Mouse (Mus musculus): ENCODE data around the gene Itpk1. TPM values are rescaled to one million over a fixed set of nuclear protein-coding genes. Genes with fewer than 3 reads are reported as not detected.

Itpk1 gene
- total RNA-seq, 1 experiment from 2014 or later: 72.0 TPM

GRCm38 (mm10) chr12:102625118-102625517, 79.6 kb downstream of the Itpk1 start:
- DNase-seq: no peak

- DNase-seq: peak; percentile 33
Observed at GRCm38 (mm10) chr12:102623827-102624226, 80.9 kb downstream of the Itpk1 start.

GRCm38 (mm10) chr12:102622302-102622842, 82.4 kb downstream of the Itpk1 start:
- no peak for DNase-seq

- no peak for DNase-seq
Observed at GRCm38 (mm10) chr12:102621811-102622210, 82.9 kb downstream of the Itpk1 start.

- DNase-seq: no peak
Observed at GRCm38 (mm10) chr12:102621205-102621604, 83.5 kb downstream of the Itpk1 start.

- no peak for DNase-seq
Observed at GRCm38 (mm10) chr12:102619908-102620307, 84.8 kb downstream of the Itpk1 start.

- peak; percentile 62 for DNase-seq
Observed at GRCm38 (mm10) chr12:102618085-102618484, 86.6 kb downstream of the Itpk1 start.

- peak; percentile 60 for DNase-seq
Observed at GRCm38 (mm10) chr12:102616843-102617519, 87.7 kb downstream of the Itpk1 start.

- DNase-seq: peak; percentile 53
Observed at GRCm38 (mm10) chr12:102616201-102616600, 88.5 kb downstream of the Itpk1 start.

GRCm38 (mm10) chr12:102613411-102613810, 91.3 kb downstream of the Itpk1 start:
- DNase-seq: no peak

GRCm38 (mm10) chr12:102612431-102612830, 92.3 kb downstream of the Itpk1 start:
- DNase-seq: no peak

GRCm38 (mm10) chr12:102610927-102611326, 93.8 kb downstream of the Itpk1 start:
- no peak for DNase-seq

GRCm38 (mm10) chr12:102607808-102608517, 96.8 kb downstream of the Itpk1 start:
- DNase-seq: no peak

- no peak for DNase-seq
Observed at GRCm38 (mm10) chr12:102607066-102607465, 97.7 kb downstream of the Itpk1 start.

GRCm38 (mm10) chr12:102605607-102606006, 99.1 kb downstream of the Itpk1 start:
- DNase-seq: no peak

GRCm38 (mm10) chr12:102602255-102603041, 102.3 kb downstream of the Itpk1 start:
- no peak for DNase-seq

- no peak for DNase-seq
Observed at GRCm38 (mm10) chr12:102601847-102602246, 102.9 kb downstream of the Itpk1 start.

- DNase-seq: no peak
Observed at GRCm38 (mm10) chr12:102600345-102600744, 104.4 kb downstream of the Itpk1 start.

- no peak for DNase-seq
Observed at GRCm38 (mm10) chr12:102599801-102600200, 104.9 kb downstream of the Itpk1 start.

- no peak for DNase-seq
Observed at GRCm38 (mm10) chr12:102598535-102598934, 106.2 kb downstream of the Itpk1 start.

- DNase-seq: peak; percentile 66
Observed at GRCm38 (mm10) chr12:102597466-102597865, 107.3 kb downstream of the Itpk1 start.

GRCm38 (mm10) chr12:102596410-102596809, 108.3 kb downstream of the Itpk1 start:
- no peak for DNase-seq

- DNase-seq: no peak
Observed at GRCm38 (mm10) chr12:102594627-102595026, 110.1 kb downstream of the Itpk1 start.

Data from adrenal gland, postnatal 14 days (tissue).